Mouse (Mus musculus) spleen, adult 2 months (tissue): ENCODE results near the gene Magi1.

Experiments
- CTCF ChIP-seq: fragments of 200-500 bp; IDR thresholded peaks from 2 replicates; pipeline ENCODE4 v1.5.1; 2011; ENCODE audit warnings: mild to moderate bottlenecking, inconsistent platforms; ENCODE audit not compliant: insufficient read depth, insufficient read length, insufficient replicate concordance; ENCODE audit errors: extremely low read depth
- POLR2A ChIP-seq: fragments of 200-500 bp; IDR thresholded peaks from 2 replicates; pipeline ENCODE4 v1.6.1; 2011; ENCODE audit warnings: low read depth, low read length, inconsistent platforms

DNA sequence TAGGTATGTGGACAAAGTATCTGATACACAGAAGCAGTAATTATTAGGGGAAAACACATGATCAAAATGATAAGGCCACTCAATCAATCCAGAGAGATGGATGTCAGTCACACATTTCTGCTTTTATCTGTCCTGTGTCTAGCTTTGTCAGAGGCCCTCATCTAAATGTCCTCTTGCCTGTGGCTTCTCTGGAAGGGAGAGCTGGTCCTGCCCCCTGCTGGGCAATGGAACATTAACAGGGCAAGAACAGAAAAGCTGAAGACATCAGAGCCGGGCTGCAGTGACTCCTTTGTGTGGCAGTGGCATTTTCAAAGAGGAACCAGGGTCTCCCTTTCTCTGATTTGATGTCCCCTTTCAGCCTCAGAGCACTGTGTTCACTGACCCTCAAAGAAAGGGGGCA, 229.8 kb downstream of the Magi1 start:
- TF ChIP-seq CTCF = peak; percentile 5; the same call in 1 of the 2 replicates
- no peak for TF ChIP-seq POLR2A
